10 mouse cellular contexts compared by ENCODE assay signal in the genomic region with DNA sequence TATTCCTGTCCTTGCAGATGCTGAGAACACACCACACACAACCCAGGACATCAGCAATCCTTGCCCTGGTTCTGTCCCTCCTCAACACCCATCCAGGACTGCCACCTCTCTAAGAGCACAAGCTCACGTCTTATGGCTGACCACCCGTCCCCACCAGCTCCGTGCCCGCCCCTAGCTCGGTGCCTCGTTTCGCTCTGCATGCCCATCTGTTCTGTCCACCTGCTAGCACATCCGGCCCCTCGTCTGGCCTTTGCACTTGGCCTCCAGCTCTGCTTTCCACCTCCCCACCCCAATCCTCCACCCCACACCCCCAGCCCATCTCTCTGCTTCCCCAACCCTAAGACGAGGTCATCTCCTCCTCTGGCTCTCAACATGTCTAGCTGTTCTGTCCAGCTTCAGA. TPM values are rescaled to one million over a fixed set of nuclear protein-coding genes. Genes with fewer than 3 reads are reported as not detected.
A peak's percentile ranks its signal among the peaks of the same experiment; 100 is the strongest.
DNase-seq lines count a peak whose midpoint lies in the region; ATAC-seq and TF ChIP-seq lines count a peak whose summit lies in the region.
"Had no signal": no experiment of that assay in that cellular context is flagged by ENCODE, and none has a peak within 500 bp of the region (broad histone marks: within the 10 kb centered on the region; RNA-seq: fewer than 3 reads in every experiment).

No protein-coding gene starts in this region.

- TF ChIP-seq CTCF in CH12.LX (conservative IDR thresholded peaks at IDR 0.05 in 1 of 2, IDR thresholded peaks at IDR 0.05 in 1 of 2; ENCODE audit: low read depth in 2 of 2, low read length in 2 of 2), result no peak

- peaks cover 76% of the 10 kb centered on the region for H3K4me1 ChIP-seq in heart, embryonic 10.5 days
- H3K4me1 ChIP-seq in CH12.LX (ENCODE audit: control insufficient read depth in 1 of 2, insufficient read depth in 2 of 2), result peaks cover 34 to 70% of the 10 kb centered on the region in 2 experiments
- H3K4me1 ChIP-seq in limb, embryonic 12.5 days (replicated peaks), result peaks cover 55% of the 10 kb centered on the region

- TF ChIP-seq EP300 in CH12.LX (IDR thresholded peaks at IDR 0.05; ENCODE audit: low read length), result no peak

- H3K79me2 ChIP-seq in CH12.LX (replicated peaks; ENCODE audit: control insufficient read depth, extremely low read depth, insufficient read depth, poor library complexity, severe bottlenecking), result no peaks in the 10 kb centered on the region

- no peak overlapping the region for H3K4me3 ChIP-seq in heart, embryonic 10.5 days
- H3K4me3 ChIP-seq in CH12.LX (replicated peaks in 1 of 3; ENCODE audit: low read depth in 2 of 3, low read length in 2 of 3, poor library complexity in 1 of 3), result no peak overlapping the region
- no peak overlapping the region for H3K4me3 ChIP-seq in limb, embryonic 12.5 days (replicated peaks)

- H3K9ac ChIP-seq in CH12.LX (ENCODE audit: insufficient read depth, low read depth), result no peak overlapping the region
- no peak overlapping the region for H3K9ac ChIP-seq in limb, embryonic 12.5 days (replicated peaks)
- H3K9ac ChIP-seq: forebrain, postnatal 0 days had no signal

- ATAC-seq in limb, embryonic 12.5 days (ENCODE audit: insufficient number of reproducible peaks, insufficient read depth, low FRiP score, low TSS enrichment, low read depth), result no peak
- ATAC-seq: forebrain, postnatal 0 days had no signal

- H3K4me2 ChIP-seq in CH12.LX (ENCODE audit: insufficient read depth, low read depth, poor library complexity, severe bottlenecking), result no peak overlapping the region
- H3K4me2 ChIP-seq in limb, embryonic 12.5 days, result no peak overlapping the region

- dilution Hi-C loops in CH12.LX (cut with MboI; ENCODE audit: extremely low pct_ligation_motif_present, extremely low pct_unique_long_range_greater_than_20kb, low sequenced_read_pairs), result no loop called here

- TF ChIP-seq RAD21 in CH12.LX (IDR thresholded peaks at IDR 0.05; ENCODE audit: low read depth, low read length), result no peak

- WGBS in heart, embryonic 10.5 days, result 84% methylated on average over 10 of the region's 10 CpGs
- 78% methylated on average over 10 of the region's 10 CpGs for WGBS in limb, embryonic 12.5 days

- H3K9me3 ChIP-seq in heart, embryonic 10.5 days, result no peaks in the 10 kb centered on the region
- H3K9me3 ChIP-seq in CH12.LX (replicated peaks; ENCODE audit: low read length), result no peaks in the 10 kb centered on the region
- H3K9me3 ChIP-seq in limb, embryonic 12.5 days, result no peaks in the 10 kb centered on the region

- intact Hi-C loops in heart, postnatal 36 days (cut with DNase I), result no loop called here

- no peak for TF ChIP-seq POLR2A in CH12.LX (IDR thresholded peaks at IDR 0.05; ENCODE audit: low read depth, low read length)

- no peaks in the 10 kb centered on the region for H3K36me3 ChIP-seq in heart, embryonic 10.5 days
- H3K36me3 ChIP-seq in CH12.LX (replicated peaks in 1 of 2; ENCODE audit: control insufficient read depth in 1 of 2, insufficient read depth in 1 of 2, low read length in 1 of 2), result no peaks in the 10 kb centered on the region
- H3K36me3 ChIP-seq in limb, embryonic 12.5 days, result no peaks in the 10 kb centered on the region

- no peak for DNase-seq in heart, embryonic 10.5 days (ENCODE audit: low spot score)
- no peak for DNase-seq in heart, postnatal 36 days
- no peak for DNase-seq in CH12.LX (ENCODE audit: extremely low read depth)
- DNase-seq in cerebellum, postnatal 25 days, result peak; percentile 51 to 66
- no peak for DNase-seq in lung, postnatal 25 days (ENCODE audit: low spot score)
- no peak for DNase-seq in right cerebral cortex, adult 18-20 months
- no peak for DNase-seq in spleen, postnatal 4 days (ENCODE audit: low spot score in 2 of 2)
- DNase-seq: forebrain, postnatal 0 days; kidney, postnatal 10 days had no signal

- no peaks in the 10 kb centered on the region for H3K27me3 ChIP-seq in heart, embryonic 10.5 days (ENCODE audit: insufficient read depth, poor library complexity, severe bottlenecking)
- no peaks in the 10 kb centered on the region for H3K27me3 ChIP-seq in CH12.LX (replicated peaks)
- no peaks in the 10 kb centered on the region for H3K27me3 ChIP-seq in limb, embryonic 12.5 days

- in situ Hi-C loops in CH12.LX (cut with MboI; ENCODE audit: low pct_ligation_motif_present, low pct_unique_long_range_greater_than_20kb, low sequenced_read_pairs), result no loop called here

- H3K27ac ChIP-seq in heart, embryonic 10.5 days, result peak overlapping the region; percentile 99
- peak overlapping the region; percentile 95 for H3K27ac ChIP-seq in CH12.LX (ENCODE audit: insufficient read depth, low read depth)
- H3K27ac ChIP-seq in limb, embryonic 12.5 days, result peak overlapping the region; percentile 50; the same call in 1 of the 2 replicates

TF ChIP-seq in CH12.LX, 34 proteins besides CTCF, POLR2A, EP300 and RAD21:
- TF ChIP-seq GABPA (IDR thresholded peaks at IDR 0.05; ENCODE audit: insufficient replicate concordance, low read depth, low read length) (no peak), MAX (IDR thresholded peaks at IDR 0.05; ENCODE audit: low read length) (no peak)
TF ChIP-seq in CH12.LX: peak in this region for 0.

RNA-seq across cellular contexts. Expression of gene Zmynd8, which starts 8.9 kb away (rescaled TPM):
- 57.1 and 58.5 TPM in 2 replicates for polyA plus RNA-seq in heart, embryonic 10.5 days (2016; fragmentation: Nextera tagmentation; extraction: Ambion mirVana)
- 10 to 100 TPM; 46.5 to 48.0 TPM for total RNA-seq in heart, postnatal 36 days (2021)
- total RNA-seq in CH12.LX (2012; rRNA removed) (34.0 and 35.1 TPM in 2 replicates), CH12.LX (2014; rRNA removed) (29.5 and 33.6 TPM in 2 replicates)
- polyA plus RNA-seq in CH12.LX (2012; ENCODE audit: insufficient read length, low read depth), result 76.1 and 84.5 TPM in 2 replicates
- polyA plus RNA-seq in limb, embryonic 12.5 days (2016; fragmentation: Nextera tagmentation; extraction: Ambion mirVana), result 55.3 and 57.0 TPM in 2 replicates

Comparison
In these comparisons a context has a peak if more than half of its experiments do, and no peak if none do; other contexts are left out.
1. DNase-seq: peak in cerebellum, postnatal 25 days (2 of 2); none in heart, embryonic 10.5 days (single experiment), heart, postnatal 36 days (0 of 2), CH12.LX (single experiment), lung, postnatal 25 days (single experiment), right cerebral cortex, adult 18-20 months (single experiment) and spleen, postnatal 4 days (0 of 2).
2. Peak in every context shown above with its lines, with median percentiles within 50 percentile points of each other: H3K27ac ChIP-seq.